Mouse (Mus musculus): ENCODE measurements around the gene Slc8b1.

DNA sequence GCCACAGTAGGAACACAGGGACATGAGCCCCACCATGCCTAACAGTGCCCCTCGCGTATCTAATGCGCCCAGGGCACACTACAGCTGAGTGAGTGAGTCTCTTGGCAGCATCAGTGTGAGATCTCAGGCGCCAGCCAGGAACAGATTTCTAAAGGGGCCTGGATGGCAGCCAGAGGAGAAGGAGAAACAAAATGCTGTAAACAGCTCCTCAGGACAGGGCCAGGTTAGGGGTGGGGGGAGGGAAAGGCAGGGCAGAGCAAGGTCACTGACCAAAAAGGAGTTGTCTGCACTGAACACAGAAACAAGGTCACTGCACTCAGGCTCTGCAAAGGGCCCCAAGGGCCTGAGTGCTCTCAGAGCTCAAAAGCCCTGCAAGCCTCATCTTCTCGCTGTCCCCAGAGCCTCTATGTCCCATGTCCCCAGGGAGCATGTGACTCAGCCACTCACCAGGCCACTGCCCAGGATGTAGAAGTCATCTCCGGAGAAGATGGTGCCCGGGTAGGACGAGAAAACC is 20.2 kb upstream of the Slc8b1 start:
- TF ChIP-seq CTCF (IDR thresholded peaks at IDR 0.05; ENCODE audit: insufficient read depth, low read length) = no peak
- no peak for TF ChIP-seq POLR2A (IDR thresholded peaks at IDR 0.05; ENCODE audit: borderline replicate concordance, extremely low read depth, low read depth, low read length)

Measured in lung, adult 2 months (tissue).